In the genomic region with DNA sequence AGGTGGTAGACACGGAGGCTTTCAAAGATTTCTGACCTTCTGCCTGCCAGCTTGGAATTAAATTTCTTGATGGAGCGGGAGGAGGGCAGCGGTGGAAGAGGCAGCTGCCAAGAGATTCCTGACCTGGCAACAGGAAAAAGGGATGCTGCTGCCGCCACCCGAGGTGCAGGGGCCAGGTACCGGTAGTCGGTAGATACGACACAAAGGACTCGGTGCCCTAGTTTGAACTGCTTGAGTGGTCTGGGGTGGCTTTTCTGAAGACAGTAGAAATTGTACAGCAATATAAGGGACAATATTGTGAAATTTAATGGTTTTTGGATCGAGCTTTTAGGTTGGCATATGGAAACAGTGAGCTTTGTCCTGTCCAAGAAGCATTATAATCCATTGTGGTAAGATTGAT, we compare ENCODE assay signal across 10 mouse cellular contexts.
DNase-seq lines count a peak whose midpoint lies in the region; ATAC-seq and TF ChIP-seq lines count a peak whose summit lies in the region.
"Had no signal": no experiment of that assay in that cellular context is flagged by ENCODE, and none has a peak within 500 bp of the region (broad histone marks: within the 10 kb centered on the region; RNA-seq: fewer than 3 reads in every experiment).

No protein-coding gene starts in this region.

- no peaks in the 10 kb centered on the region for H3K36me3 ChIP-seq in kidney, postnatal 0 days (ENCODE audit: insufficient read depth, low read length)
- no peaks in the 10 kb centered on the region for H3K36me3 ChIP-seq in hindbrain, embryonic 15.5 days
- H3K36me3 ChIP-seq: embryonic facial prominence, embryonic 13.5 days; liver, embryonic 15.5 days had no signal

- peak overlapping the region; percentile 37; the same call in 1 of the 2 replicates for H3K4me2 ChIP-seq in kidney, postnatal 0 days (ENCODE audit: low read length)
- H3K4me2 ChIP-seq in hindbrain, embryonic 15.5 days: peak overlapping the region; percentile 47
- H3K4me2 ChIP-seq: liver, embryonic 15.5 days had no signal

- 49% methylated on average over 10 of the region's 10 CpGs for WGBS in kidney, postnatal 0 days
- 58% methylated on average over 10 of the region's 10 CpGs for WGBS in hindbrain, embryonic 15.5 days

- DNase-seq in frontal cortex, postnatal 10 days (ENCODE audit: low spot score in 2 of 2): no peak
- DNase-seq in kidney, postnatal 0 days (ENCODE audit: low spot score): no peak
- DNase-seq in kidney, adult 18-20 months: no peak
- no peak for DNase-seq in thymus, postnatal 4 days
- no peak for DNase-seq in adrenal gland, postnatal 10 days

- 0 out of 2 replicates have a peak, but pooled peaks have one; percentile 3 for ATAC-seq in frontal cortex, adult (ENCODE audit: low TSS enrichment)
- ATAC-seq in kidney, postnatal 0 days (replicated peaks; ENCODE audit: low FRiP score, low read depth): peak; percentile 30; the same call in 1 of the 2 replicates
- peak; percentile 8 for ATAC-seq in CD4-positive, CD25-positive, alpha-beta regulatory T cell, adult 4 months
- ATAC-seq in hindbrain, embryonic 15.5 days (ENCODE audit: low FRiP score, low read depth): peak; percentile 65; the same call in 1 of the 2 replicates

- no peak for TF ChIP-seq CTCF in kidney, postnatal 0 days (IDR thresholded peaks at IDR 0.05; ENCODE audit: low read depth)

- no peaks in the 10 kb centered on the region for H3K9me3 ChIP-seq in kidney, postnatal 0 days (replicated peaks; ENCODE audit: low read length)
- H3K9me3 ChIP-seq in hindbrain, embryonic 15.5 days: no peaks in the 10 kb centered on the region
- H3K9me3 ChIP-seq: embryonic facial prominence, embryonic 13.5 days; liver, embryonic 15.5 days had no signal

- H3K27me3 ChIP-seq in kidney, postnatal 0 days (ENCODE audit: insufficient read depth, low read length): no peaks in the 10 kb centered on the region
- no peaks in the 10 kb centered on the region for H3K27me3 ChIP-seq in hindbrain, embryonic 15.5 days
- H3K27me3 ChIP-seq: liver, embryonic 15.5 days had no signal

- H3K4me1 ChIP-seq in kidney, postnatal 0 days (replicated peaks; ENCODE audit: insufficient read depth, low read length): no peaks in the 10 kb centered on the region
- peaks cover 5% of the 10 kb centered on the region; the same call in 1 of the 2 replicates for H3K4me1 ChIP-seq in hindbrain, embryonic 15.5 days (replicated peaks)
- H3K4me1 ChIP-seq: liver, embryonic 15.5 days had no signal

- H3K9ac ChIP-seq in kidney, postnatal 0 days (ENCODE audit: low read depth, low read length): no peak overlapping the region
- H3K9ac ChIP-seq in hindbrain, embryonic 15.5 days: no peak overlapping the region
- H3K9ac ChIP-seq: embryonic facial prominence, embryonic 13.5 days; liver, embryonic 15.5 days had no signal

- H3K27ac ChIP-seq in kidney, postnatal 0 days: no peak overlapping the region
- no peak overlapping the region for H3K27ac ChIP-seq in hindbrain, embryonic 15.5 days (replicated peaks)
- H3K27ac ChIP-seq: embryonic facial prominence, embryonic 13.5 days; liver, embryonic 15.5 days had no signal

- H3K4me3 ChIP-seq in kidney, postnatal 0 days (replicated peaks; ENCODE audit: low read depth, low read length): no peak overlapping the region
- H3K4me3 ChIP-seq in hindbrain, embryonic 15.5 days: no peak overlapping the region
- H3K4me3 ChIP-seq: liver, embryonic 15.5 days had no signal

Comparison
In these comparisons a context has a peak if more than half of its experiments do, and no peak if none do; other contexts are left out.
1. ATAC-seq: peak in every context shown above with its lines; median percentile 65 in hindbrain, embryonic 15.5 days; 30 in kidney, postnatal 0 days; 8 in CD4-positive, CD25-positive, alpha-beta regulatory T cell, adult 4 months; 3 in frontal cortex, adult.